Mouse (Mus musculus) c-Kit-positive CD71-positive TER-119-negative erythroid progenitor cells, embryonic 14.5 days (primary cell): ENCODE data around the gene Itpkb.

Experiments
- DNase-seq: peaks from one replicate; pipeline ENCODE4 v3.0.0-alpha.2; 2013; ENCODE audit warnings: low read depth

Gene Itpkb

GRCm38 (mm10) chr1:180330145-180330706, at the start of gene Itpkb:
Gene Itpkb (plus strand): TSS chr1:180330485.
- DNase-seq = no peak

DNA sequence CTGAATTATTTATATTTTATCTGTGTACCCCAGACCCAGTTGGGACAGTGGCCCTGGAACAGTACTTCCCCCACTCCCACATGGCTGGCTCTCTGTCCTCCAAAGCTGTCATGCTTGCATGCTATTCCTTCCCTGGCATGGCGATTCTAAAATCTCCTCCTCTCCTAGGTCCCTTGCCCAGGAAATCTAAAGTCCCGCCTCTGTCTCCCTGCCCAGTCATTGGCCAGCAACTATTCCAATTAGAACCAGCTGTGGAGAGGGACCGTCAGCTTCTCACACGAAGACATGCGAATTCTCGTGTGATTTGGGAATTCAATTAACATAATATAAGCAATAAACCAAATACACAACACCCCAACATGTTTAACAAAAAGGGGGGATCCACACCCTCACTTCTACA, 47.7 kb upstream of the Itpkb start:
- no peak for DNase-seq

DNA sequence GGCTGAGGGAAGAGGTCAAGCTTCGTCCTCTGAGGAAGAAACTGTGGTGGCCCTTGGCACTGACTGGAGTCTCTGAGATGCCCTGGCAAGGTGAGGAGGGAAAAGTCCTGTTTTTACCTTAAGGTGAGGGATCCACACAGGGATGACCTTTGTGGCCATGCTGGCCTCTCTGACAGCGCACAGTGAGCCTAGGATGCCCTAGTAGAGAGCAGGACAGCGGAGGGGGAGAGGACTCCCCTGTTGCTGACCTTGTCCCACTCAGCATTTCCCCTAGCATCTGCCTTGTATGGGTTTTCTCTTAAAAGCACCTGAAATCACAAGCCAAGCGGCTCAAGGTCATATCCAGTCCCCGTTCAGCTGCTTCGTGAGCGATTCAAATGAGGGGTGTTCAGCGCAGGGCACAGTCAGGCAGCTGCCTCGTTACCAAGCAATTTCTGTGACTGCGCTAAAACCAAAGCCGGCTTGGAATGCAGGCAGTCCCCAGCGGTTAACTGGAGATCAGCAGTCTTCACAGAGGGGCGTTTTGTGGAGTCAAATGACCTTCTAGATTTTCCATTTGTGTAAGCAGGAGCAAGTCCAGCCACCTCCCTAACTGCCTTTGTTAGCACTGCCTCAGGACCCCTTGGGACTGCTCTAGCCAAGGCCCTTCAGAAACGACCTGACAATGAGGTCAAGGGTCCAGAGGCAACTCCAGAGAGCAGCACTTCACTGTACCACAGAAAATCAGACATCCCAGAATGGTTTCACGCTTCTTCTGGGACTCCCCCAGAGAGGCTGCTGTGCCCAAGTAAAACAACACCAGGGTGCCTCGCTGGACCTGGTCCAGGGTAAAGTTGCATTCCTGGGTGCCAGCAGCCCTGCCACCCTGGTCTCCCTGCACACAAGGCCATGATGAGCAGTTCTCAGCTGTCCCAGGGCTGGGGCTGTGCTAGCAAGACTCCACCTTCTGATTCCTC, 46.2 kb upstream of the Itpkb start:
- no peak for DNase-seq

- DNase-seq = no peak
Measured at GRCm38 (mm10) chr1:180286081-180286831, 44.0 kb upstream of the Itpkb start.

DNA sequence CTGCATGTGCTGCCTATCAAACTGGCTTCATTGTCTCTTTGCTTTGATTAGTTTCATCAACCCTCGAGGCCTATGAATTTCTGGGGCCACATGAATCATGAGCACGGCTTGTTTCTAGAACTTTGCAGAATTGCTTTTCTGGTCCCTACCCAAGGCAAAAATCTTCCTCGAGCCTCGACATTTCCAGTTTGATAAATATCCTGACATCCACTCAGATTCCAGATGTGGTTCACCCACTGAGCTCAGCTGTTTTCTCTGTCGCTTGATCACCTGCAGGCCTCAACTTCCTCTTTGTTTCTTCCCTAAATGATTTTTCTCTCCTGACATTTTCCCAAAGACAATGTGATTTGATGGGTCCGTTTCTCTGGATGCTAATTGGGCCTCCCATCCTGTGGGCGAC, 42.1 kb upstream of the Itpkb start:
- DNase-seq = no peak

- no peak for DNase-seq
Measured at GRCm38 (mm10) chr1:180288872-180289468, 41.3 kb upstream of the Itpkb start.

- DNase-seq = no peak
Measured at GRCm38 (mm10) chr1:180289788-180290187, 40.5 kb upstream of the Itpkb start.

DNA sequence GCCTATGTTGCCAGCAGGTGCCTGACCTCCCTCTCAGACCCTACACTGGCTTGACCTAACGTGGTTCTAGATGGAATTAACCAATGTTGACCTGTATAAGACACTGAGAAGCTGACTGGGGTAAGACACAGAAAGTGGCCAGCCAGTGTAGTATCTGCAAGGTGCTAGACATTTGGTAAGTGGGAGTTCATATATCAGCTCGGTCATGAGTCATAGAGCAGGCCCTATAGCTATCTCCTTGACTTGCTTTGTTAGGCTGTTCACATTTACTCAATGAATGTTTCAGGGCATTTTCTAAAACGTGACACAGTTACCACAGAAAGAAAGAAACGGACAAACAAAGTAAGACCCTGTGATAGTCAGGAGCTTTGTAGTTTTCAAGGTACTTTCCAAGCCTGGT, 39.9 kb upstream of the Itpkb start:
- DNase-seq = no peak

DNA sequence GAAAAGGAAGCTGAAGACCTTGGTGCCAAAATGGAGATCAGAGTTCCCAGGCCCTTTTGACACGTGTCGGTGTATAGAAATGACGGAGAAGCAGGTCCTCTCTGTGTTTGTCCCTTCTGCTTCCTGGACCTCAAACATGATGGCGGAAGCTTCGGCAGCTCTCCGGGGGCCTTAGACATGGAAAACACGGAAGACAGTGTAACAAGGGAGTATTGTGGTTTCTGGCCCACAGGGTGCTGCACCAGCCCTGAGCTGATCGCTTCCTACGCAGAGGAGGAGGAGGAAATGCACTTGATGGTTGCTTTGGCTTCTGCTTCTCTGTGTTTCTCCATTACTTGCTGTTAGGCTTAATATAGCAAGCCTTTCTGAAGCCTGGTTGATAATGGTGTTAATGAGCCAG, 34.2 kb upstream of the Itpkb start:
- no peak for DNase-seq

DNA sequence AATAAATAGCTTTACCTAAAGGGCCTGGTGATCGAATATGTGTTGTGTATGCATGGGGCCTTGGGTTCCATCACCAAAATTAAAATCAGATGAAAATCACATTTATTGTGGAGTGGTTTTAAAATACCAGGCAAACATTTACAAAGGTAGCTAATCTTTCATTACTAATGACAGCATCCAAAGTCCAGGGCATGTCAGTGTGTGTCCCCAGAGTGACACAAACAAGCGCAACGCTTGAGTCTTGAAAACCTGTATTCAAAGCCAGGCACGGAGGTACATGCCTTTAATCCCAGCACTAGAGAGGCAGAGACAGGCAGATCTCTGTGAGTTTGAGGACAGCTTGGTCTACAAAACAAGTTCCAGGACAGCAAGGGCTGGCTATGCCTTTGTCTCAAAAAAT, 30.6 kb upstream of the Itpkb start:
- no peak for DNase-seq

DNA sequence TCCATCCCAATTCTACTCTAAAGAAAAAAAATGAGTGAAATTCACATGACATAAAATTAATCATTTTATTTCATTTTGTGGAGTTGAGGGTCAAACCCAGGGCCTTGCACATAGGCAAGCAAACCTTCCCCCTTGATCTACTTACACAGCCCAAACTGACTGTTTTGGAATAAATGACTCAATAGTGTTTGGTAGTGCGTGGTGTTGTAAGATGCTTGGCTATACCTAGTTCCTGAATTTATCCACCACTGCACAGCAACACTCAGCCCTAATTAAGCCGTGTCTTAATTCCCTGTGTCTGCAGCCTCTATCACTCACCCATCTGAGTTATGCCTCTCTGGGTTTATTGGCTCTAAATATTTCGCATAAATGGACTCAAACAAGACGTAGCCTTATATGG, 30.0 kb upstream of the Itpkb start:
- DNase-seq = no peak

- no peak for DNase-seq
Measured at GRCm38 (mm10) chr1:180300997-180301396, 29.3 kb upstream of the Itpkb start.

DNA sequence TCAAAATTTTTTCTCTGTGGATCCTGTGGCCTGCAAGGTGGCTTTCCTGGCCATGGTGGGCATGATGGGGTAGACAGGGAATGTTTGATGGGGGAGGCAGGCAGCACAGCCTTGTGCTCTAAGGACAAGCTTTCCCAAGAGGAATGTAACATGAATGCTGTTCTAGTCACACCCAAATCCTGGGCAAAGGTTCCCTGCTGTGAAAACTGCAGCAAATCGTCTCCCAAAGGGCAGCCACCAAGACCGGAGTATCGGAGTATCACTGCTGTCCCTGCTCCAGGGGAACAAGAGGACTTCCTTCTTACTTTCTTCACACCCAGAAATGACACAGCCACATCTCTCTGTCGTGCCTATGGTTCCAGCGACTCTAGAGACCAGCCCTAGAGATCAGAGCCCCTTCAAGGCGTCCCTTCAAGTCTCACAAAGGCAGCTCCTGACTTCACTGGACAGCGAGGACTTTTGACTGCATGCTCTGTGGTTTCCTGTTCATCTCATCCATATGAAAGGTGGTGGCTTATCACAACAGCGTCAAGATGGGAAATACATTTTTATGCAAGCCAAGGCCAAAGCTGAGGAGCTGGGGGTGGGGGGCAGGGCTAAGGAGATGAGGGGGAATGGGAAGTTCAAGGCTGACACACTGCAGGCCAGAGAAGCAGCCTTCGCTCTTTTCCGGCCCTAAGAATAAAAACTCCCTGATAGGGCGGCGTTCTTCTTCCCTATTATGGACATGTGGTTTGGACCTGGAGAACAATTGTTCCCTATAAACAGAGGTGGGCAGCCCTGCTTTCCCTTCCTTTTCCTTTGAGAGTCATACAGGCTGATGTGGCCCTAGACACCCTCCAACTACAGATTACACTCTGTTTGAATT, 27.8 kb upstream of the Itpkb start:
- DNase-seq = no peak

DNA sequence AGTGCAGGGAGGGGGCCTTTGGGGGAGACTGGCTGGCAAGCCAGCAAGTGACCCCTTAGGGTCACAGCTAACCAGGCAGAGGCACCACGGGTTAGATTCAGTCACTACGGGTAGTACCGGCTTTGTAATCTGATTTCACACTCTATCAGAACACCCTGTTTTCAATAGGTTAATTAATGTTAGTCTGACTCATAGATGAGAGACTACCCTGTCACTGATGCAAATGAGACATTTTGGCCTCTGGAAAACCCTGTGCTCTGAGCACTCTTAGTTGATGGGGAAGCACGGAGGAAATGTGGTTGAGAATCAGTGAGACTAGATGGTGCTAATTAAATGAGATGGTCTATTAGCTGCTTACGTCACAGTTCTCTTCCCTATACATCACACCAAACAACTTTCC, 26.7 kb upstream of the Itpkb start:
- DNase-seq = no peak

DNA sequence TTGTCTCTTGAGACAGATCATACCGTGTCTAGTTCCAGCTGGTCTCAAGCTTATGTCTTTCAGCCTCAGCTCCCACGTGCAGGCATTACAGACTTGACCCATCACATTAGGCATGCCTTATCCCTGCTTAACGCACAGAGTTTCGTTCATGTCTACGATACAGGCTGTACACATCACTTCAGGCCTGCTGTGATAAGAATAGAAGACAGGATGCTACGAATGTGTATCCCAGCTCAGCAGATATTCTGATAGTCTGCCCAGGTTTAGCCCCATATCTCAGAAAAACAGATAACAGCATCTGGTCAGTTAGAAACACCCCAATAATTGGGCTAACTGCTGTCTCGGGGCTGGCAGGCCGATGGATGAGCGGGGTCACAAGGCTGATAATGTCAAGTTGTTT, 23.4 kb upstream of the Itpkb start:
- no peak for DNase-seq

GRCm38 (mm10) chr1:180307661-180308060, 22.6 kb upstream of the Itpkb start:
- DNase-seq = no peak

GRCm38 (mm10) chr1:180308897-180309296, 21.4 kb upstream of the Itpkb start:
- no peak for DNase-seq

GRCm38 (mm10) chr1:180312286-180312685, 18.0 kb upstream of the Itpkb start:
- DNase-seq = no peak

DNA sequence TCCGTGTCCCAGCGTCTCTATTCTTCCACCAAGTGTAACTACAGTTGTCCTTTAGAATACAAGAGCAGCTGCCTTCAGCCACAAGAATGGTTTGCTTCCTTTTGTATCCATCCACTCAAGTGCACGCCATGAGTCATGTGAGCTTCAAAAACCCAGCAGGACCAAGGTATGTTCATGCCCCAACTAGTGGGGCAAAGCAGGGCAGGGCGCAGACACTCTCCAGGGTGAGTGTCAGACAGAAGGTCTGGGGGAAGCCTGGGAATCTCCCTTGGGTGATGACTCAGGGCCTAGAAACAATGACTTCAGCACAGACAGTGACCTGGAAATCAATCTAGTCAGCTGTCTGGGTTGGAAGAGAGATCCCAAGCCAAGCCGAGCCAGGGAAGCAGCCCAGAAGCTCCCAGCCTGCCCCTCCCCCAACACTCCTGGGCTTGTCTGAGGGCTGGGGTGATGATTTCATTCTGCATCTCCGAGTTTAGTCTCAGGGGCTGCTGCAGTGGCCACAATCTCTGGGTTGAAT, 17.4 kb upstream of the Itpkb start:
- DNase-seq = no peak

DNA sequence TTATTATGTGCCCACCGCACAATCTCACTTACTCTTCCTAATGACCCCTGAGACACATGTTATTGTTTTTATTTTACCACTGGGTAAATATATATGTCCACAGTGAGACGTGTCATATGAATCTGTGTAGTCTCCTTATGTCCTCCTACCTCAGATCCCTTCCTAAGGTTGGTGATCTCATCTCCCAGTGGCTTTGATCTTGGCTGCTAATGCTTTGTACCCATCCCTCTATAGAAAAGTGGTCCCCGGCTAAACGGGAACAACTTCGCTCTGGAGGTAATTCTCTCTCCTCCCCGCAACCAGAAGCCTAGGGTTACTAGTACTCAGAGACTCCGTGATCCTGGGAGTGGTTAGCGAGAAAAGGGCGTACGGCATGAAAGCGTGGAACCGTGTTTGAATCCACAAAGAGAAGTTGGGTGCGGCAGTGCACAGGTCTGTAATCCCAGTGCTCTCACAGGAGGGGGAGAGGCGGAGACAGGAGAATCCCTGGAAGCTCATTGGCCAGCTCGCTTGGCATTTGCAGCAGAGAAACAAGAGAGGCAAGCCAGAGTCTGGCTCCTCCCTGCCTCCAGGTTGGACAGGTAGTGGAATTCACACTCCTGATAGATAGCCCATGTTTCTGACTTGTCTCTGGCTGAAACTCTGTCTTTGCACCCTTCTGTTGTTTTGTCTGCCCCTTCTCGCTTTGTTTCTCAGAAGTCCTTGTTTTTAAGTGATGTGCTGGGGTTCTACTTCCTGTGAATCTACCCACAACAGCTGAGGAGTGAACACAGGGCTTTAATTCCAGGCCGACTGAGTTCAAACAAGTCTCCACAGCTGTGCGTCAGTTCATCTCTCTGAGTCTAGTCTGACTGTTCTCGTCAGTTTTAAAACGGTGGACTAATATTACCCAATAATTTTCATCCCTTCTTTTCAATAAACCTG, 16.5 kb upstream of the Itpkb start:
- DNase-seq = no peak
